Mouse (Mus musculus): ENCODE measurements around the gene Neo1. TPM values are rescaled to one million over a fixed set of nuclear protein-coding genes. Genes with fewer than 3 reads are reported as not detected.

Gene Neo1
- 34.4 and 36.8 TPM in 2 replicates for polyA plus RNA-seq (2016; fragmentation: Nextera tagmentation; extraction: Ambion mirVana)

DNA sequence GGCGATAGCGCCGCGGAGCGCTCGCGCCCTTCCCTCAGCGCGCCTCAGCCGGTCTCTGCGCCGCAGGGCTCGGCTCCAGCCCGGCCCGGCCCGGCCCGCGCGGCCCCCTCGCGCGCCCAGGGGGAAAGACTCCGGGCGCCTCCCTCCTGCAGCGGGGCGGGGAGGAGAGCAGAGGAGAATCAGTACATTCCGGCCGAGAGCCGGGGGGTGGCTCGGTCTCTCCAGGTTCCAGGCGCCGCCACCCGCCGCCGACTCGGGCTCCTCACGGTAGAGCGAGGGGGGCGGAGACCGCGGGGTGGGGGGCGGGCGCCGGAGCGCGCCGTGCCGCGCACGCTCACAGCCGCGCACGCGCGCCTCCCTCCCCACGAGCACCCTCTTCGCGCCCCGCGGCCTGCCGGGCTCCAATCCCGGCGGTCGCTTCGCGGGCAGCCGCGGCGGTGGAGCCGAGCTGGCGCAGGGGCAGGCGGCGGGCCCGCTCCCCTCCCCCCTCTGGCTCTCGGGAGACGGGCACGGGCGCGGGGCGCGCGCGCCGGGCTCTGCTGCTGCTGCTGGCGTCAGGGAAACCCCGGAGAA, at the start of gene Neo1:
Gene Neo1, minus strand, starts transcription at position 283 of the 573 bp plus-strand sequence.
- DNase-seq (ENCODE audit: low spot score), result peak; percentile 96
- Histone ChIP-seq H3K4me1 (peaks cover 46% of the 10 kb centered on the region), H3K9me3 (peaks cover 4% of the 10 kb centered on the region; the same call in 1 of the 2 replicates), H3K36me3 (replicated peaks) (peaks cover 6% of the 10 kb centered on the region), H3K27ac (replicated peaks) (peak within 1 kb of the TSS; percentile 100), H3K4me3 (peak within 1 kb of the TSS; percentile 95), H3K27me3 (replicated peaks; ENCODE audit: low read depth, poor library complexity, severe bottlenecking) (no peaks in the 10 kb centered on the region)
- WGBS, result under 1% methylated on average over 80 of the region's 86 CpGs

GRCm38 (mm10) chr9:59075632-59076031, 39.4 kb upstream of the Neo1 start:
- 0 out of 2 replicates have a peak, but pooled peaks cover 4% of the 10 kb centered on the region for H3K27me3 ChIP-seq (replicated peaks; ENCODE audit: low read depth, poor library complexity, severe bottlenecking)

DNA sequence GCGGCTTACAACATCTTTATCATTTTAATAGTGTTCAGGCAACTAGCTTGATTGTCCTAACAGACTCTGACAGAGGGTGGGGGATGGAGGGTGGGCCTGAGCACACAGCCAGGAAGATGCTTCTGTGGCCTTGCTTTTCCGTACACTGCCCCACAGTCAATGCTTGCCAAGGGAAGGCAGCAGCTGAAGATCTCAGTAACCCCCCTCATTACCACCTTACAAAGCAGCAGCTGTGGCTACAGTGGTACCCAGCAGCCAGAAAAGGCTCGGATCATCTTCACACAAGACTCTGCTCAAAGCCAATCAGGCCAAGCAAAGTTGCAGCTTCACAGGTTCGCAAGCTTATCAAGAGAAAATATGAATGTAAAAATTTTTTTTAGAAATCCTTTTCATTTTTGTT, 37.6 kb upstream of the Neo1 start:
- 84% methylated on average over 4 of the region's 4 CpGs for WGBS
- Histone ChIP-seq H3K36me3 (replicated peaks) (no peaks in the 10 kb centered on the region), H3K4me3 (no peak overlapping the region), H3K27ac (replicated peaks) (no peak overlapping the region), H3K27me3 (replicated peaks; ENCODE audit: low read depth, poor library complexity, severe bottlenecking) (0 out of 2 replicates have a peak, but pooled peaks cover 4% of the 10 kb centered on the region), H3K4me1 (peaks cover 35% of the 10 kb centered on the region), H3K9me3 (no peaks in the 10 kb centered on the region)
- DNase-seq (ENCODE audit: low spot score), result no peak

More at GRCm38 (mm10) chr9:59075632-59076031, 39.4 kb upstream of the Neo1 start:
- WGBS, result 92% methylated on average over 4 of the region's 4 CpGs
- H3K4me3 ChIP-seq, result no peak overlapping the region
- H3K27ac ChIP-seq (replicated peaks), result no peak overlapping the region
- peaks cover 34% of the 10 kb centered on the region for H3K4me1 ChIP-seq
- H3K9me3 ChIP-seq, result no peaks in the 10 kb centered on the region
- DNase-seq (ENCODE audit: low spot score), result no peak
- H3K36me3 ChIP-seq (replicated peaks), result no peaks in the 10 kb centered on the region

GRCm38 (mm10) chr9:59072076-59072777, 36.0 kb upstream of the Neo1 start:
- H3K4me3 ChIP-seq, result peak overlapping the region; percentile 45
- DNase-seq (ENCODE audit: low spot score), result peak; percentile 67
- peak overlapping the region; percentile 59 for H3K27ac ChIP-seq (replicated peaks)
- H3K9me3 ChIP-seq, result no peaks in the 10 kb centered on the region
- WGBS, result 40% methylated on average over 14 of the region's 14 CpGs
- H3K27me3 ChIP-seq (replicated peaks; ENCODE audit: low read depth, poor library complexity, severe bottlenecking), result 0 out of 2 replicates have a peak, but pooled peaks cover 4% of the 10 kb centered on the region
- H3K36me3 ChIP-seq (replicated peaks), result no peaks in the 10 kb centered on the region
- peaks cover 35% of the 10 kb centered on the region for H3K4me1 ChIP-seq

DNA sequence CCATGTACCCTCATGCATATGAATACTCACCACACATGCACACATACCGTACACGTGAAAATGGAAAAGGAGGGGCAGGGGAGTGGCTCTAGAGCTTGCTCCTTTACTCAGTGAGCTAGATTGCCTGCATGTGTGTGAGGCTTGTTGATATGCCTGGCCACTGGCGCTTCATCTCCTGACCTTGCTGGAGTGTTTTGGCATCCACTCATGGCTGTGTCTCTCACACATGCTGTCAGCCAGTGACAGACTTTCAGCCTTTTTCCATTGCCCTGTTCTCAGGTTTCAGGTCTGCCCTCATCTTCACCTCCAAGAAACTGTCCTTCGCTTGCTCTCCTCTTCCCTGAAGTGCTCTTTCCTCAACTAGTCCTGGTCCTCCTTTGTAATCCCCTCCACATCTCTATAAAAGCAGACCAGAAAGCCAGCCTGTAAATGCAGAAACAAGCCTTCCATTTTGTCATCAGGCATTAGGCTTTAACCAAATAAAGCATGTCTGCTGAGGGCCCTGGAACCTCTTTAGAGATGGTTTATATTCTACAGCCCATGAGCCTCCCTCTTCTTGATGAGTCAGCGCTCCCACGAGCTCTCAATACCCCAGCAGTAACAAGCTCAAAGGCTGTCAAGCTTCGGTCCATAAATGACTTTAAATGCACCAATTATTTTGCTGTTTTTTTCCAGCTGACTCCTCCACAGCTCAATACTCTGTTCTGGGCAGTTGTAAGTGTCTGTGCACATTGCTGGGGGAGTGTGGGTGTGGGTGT, 35.2 kb upstream of the Neo1 start:
- H3K36me3 ChIP-seq (replicated peaks), result no peaks in the 10 kb centered on the region
- H3K9me3 ChIP-seq, result no peaks in the 10 kb centered on the region
- WGBS, result 64% methylated on average over 7 of the region's 7 CpGs
- H3K4me3 ChIP-seq, result no peak overlapping the region
- peak overlapping the region; percentile 10; the same call in 1 of the 2 replicates for H3K27ac ChIP-seq (replicated peaks)
- no peak for DNase-seq (ENCODE audit: low spot score)
- H3K4me1 ChIP-seq, result peaks cover 42% of the 10 kb centered on the region
- 0 out of 2 replicates have a peak, but pooled peaks cover 4% of the 10 kb centered on the region for H3K27me3 ChIP-seq (replicated peaks; ENCODE audit: low read depth, poor library complexity, severe bottlenecking)

- Histone ChIP-seq H3K36me3 (replicated peaks) (no peaks in the 10 kb centered on the region), H3K4me3 (no peak overlapping the region), H3K27ac (replicated peaks) (no peak overlapping the region), H3K27me3 (replicated peaks; ENCODE audit: low read depth, poor library complexity, severe bottlenecking) (0 out of 2 replicates have a peak, but pooled peaks cover 4% of the 10 kb centered on the region), H3K9me3 (no peaks in the 10 kb centered on the region), H3K4me1 (peaks cover 54% of the 10 kb centered on the region)
- DNase-seq (ENCODE audit: low spot score), result no peak
- 82% methylated on average over 4 of the region's 4 CpGs for WGBS
Observed at GRCm38 (mm10) chr9:59070216-59070615, 34.0 kb upstream of the Neo1 start.

GRCm38 (mm10) chr9:59065616-59066301, 29.5 kb upstream of the Neo1 start:
- Histone ChIP-seq H3K4me3 (no peak overlapping the region), H3K27ac (replicated peaks) (no peak overlapping the region), H3K27me3 (replicated peaks; ENCODE audit: low read depth, poor library complexity, severe bottlenecking) (no peaks in the 10 kb centered on the region), H3K4me1 (peaks cover 27% of the 10 kb centered on the region), H3K9me3 (no peaks in the 10 kb centered on the region), H3K36me3 (replicated peaks) (no peaks in the 10 kb centered on the region)
- no peak for DNase-seq (ENCODE audit: low spot score)
- 53% methylated on average over 6 of the region's 6 CpGs for WGBS

- H3K4me3 ChIP-seq, result no peak overlapping the region
- no peak for DNase-seq (ENCODE audit: low spot score)
- H3K9me3 ChIP-seq, result no peaks in the 10 kb centered on the region
- WGBS, result 75% methylated on average over 4 of the region's 4 CpGs
- peaks cover 33% of the 10 kb centered on the region for H3K4me1 ChIP-seq
- no peaks in the 10 kb centered on the region for H3K27me3 ChIP-seq (replicated peaks; ENCODE audit: low read depth, poor library complexity, severe bottlenecking)
- no peaks in the 10 kb centered on the region for H3K36me3 ChIP-seq (replicated peaks)
- H3K27ac ChIP-seq (replicated peaks), result no peak overlapping the region
Observed at GRCm38 (mm10) chr9:59062409-59062808, 26.2 kb upstream of the Neo1 start.

DNA sequence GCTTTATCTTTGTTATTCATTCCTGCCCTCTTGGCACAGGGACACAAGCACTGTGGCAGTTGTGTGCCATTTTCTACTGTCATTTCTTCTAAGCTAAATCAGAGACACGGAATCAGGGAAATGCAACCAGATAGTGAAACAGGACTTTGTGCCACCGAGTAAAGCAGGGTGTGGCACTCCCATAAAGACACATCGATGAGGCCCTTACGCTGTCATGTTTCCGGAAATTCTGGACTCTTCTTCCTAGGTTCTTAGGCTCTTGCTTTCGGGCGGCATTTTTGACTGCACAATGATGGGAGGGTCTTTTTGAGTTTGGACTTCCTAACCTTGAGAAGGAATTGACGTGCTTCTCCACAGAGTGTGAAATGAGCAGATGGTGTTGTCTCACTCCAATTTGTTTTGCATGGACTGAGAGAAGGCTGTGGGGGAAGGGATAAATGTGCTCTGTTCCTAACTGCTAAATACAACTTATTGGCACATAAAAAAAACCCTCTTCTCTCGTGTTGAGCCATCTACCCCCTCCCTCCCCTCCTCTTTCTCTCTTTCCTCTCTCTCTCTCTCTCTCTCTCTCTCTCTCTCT, 23.9 kb upstream of the Neo1 start:
- no peak for DNase-seq (ENCODE audit: low spot score)
- Histone ChIP-seq H3K4me1 (peaks cover 23% of the 10 kb centered on the region), H3K27ac (replicated peaks) (no peak overlapping the region), H3K27me3 (replicated peaks; ENCODE audit: low read depth, poor library complexity, severe bottlenecking) (no peaks in the 10 kb centered on the region), H3K36me3 (replicated peaks) (no peaks in the 10 kb centered on the region), H3K9me3 (no peaks in the 10 kb centered on the region), H3K4me3 (no peak overlapping the region)
- WGBS, result 85% methylated on average over 9 of the region's 9 CpGs

- 89% methylated on average over 6 of the region's 6 CpGs for WGBS
- Histone ChIP-seq H3K27me3 (replicated peaks; ENCODE audit: low read depth, poor library complexity, severe bottlenecking) (no peaks in the 10 kb centered on the region), H3K9me3 (no peaks in the 10 kb centered on the region), H3K4me1 (peaks cover 20% of the 10 kb centered on the region), H3K4me3 (no peak overlapping the region), H3K27ac (replicated peaks) (no peak overlapping the region), H3K36me3 (replicated peaks) (no peaks in the 10 kb centered on the region)
- no peak for DNase-seq (ENCODE audit: low spot score)
Observed at GRCm38 (mm10) chr9:59059158-59059557, 22.9 kb upstream of the Neo1 start.

DNA sequence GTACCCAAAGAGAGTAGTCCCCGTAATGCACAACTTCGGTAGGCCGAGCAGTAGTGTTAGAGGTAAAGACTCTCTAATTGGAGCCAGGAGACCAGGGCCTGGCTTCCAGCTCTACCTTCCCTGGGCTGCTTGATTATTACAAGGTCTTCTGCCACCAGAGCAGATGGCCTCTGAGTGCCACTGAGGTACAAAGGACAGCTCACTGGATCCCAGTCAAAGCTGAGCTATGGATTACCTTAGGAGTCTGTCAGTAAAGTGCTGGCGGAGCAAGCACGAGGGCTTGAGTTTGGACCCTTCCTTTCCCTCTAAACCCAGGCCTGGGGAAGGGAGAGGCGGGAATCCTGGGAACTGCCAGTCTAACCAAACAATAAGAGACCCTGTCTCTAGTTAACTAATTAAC, 21.8 kb upstream of the Neo1 start:
- 73% methylated on average over 6 of the region's 6 CpGs for WGBS
- Histone ChIP-seq H3K36me3 (replicated peaks) (no peaks in the 10 kb centered on the region), H3K27ac (replicated peaks) (no peak overlapping the region), H3K4me3 (no peak overlapping the region), H3K27me3 (replicated peaks; ENCODE audit: low read depth, poor library complexity, severe bottlenecking) (no peaks in the 10 kb centered on the region), H3K9me3 (no peaks in the 10 kb centered on the region), H3K4me1 (peaks cover 20% of the 10 kb centered on the region)
- DNase-seq (ENCODE audit: low spot score), result no peak

- H3K4me1 ChIP-seq, result peaks cover 18% of the 10 kb centered on the region
- no peak overlapping the region for H3K27ac ChIP-seq (replicated peaks)
- DNase-seq (ENCODE audit: low spot score), result no peak
- no peaks in the 10 kb centered on the region for H3K9me3 ChIP-seq
- 81% methylated on average over 8 of the region's 8 CpGs for WGBS
- no peaks in the 10 kb centered on the region for H3K27me3 ChIP-seq (replicated peaks; ENCODE audit: low read depth, poor library complexity, severe bottlenecking)
- no peak overlapping the region for H3K4me3 ChIP-seq
- H3K36me3 ChIP-seq (replicated peaks), result no peaks in the 10 kb centered on the region
Observed at GRCm38 (mm10) chr9:59056281-59056680, 20.0 kb upstream of the Neo1 start.
